Mouse (Mus musculus) forebrain, embryonic 14.5 days (tissue): ENCODE measurements at regions not wholly inside any gene's neighbourhood (a gene's known extent, or its start where the extent isn't known, plus 50 kb on each side); places are given as distances from the start of the nearest gene placed in this dataset.

Source experiments
- ATAC-seq: fragments of 200-750 bp; cut with Nextera tagmentation; 2 replicates; pipeline ENCODE4 v1.8.0; 2017; ENCODE audit warnings: mild to moderate bottlenecking, moderate library complexity
- DNase-seq: peaks from one replicate; pipeline ENCODE4 v3.0.0-alpha.2; 2015; ENCODE audit warnings: low spot score
- H3K27ac ChIP-seq: fragments of 300-500 bp; sonication (generic); 2 replicates; pipeline ENCODE4 v1.5.1; 2014; ENCODE audit warnings: low read depth, mild to moderate bottlenecking, control low read depth, low read length, moderate library complexity
- H3K27me3 ChIP-seq: fragments of 300-500 bp; sonication (generic); replicated peaks from 2 replicates; pipeline ENCODE4 v1.6.1; 2014; ENCODE audit warnings: low read length, control low read depth, mixed read lengths; ENCODE audit not compliant: control insufficient read depth, insufficient read depth
- H3K36me3 ChIP-seq: fragments of 300-500 bp; sonication (generic); 2 replicates; pipeline ENCODE4 v1.6.1; 2014; ENCODE audit warnings: low read length, control low read depth; ENCODE audit not compliant: control insufficient read depth, insufficient read depth
- H3K4me1 ChIP-seq: fragments of 300-500 bp; sonication (generic); 2 replicates; pipeline ENCODE4 v1.6.1; 2014; ENCODE audit warnings: antibody characterized with exemption, low read length, control low read depth; ENCODE audit not compliant: control insufficient read depth, insufficient read depth
- H3K4me2 ChIP-seq: fragments of 300-500 bp; sonication (generic); 2 replicates; pipeline ENCODE4 v1.6.1; 2014; ENCODE audit warnings: mild to moderate bottlenecking, control low read depth, low read length
- H3K4me3 ChIP-seq: fragments of 300-500 bp; sonication (generic); 2 replicates; pipeline ENCODE4 v1.5.1; 2014; ENCODE audit warnings: low read depth, low read length, control low read depth
- H3K9ac ChIP-seq: fragments of 300-500 bp; sonication (generic); 2 replicates; pipeline ENCODE4 v1.6.1; 2014; ENCODE audit warnings: mild to moderate bottlenecking, low read length, control low read depth, moderate library complexity
- H3K9me3 ChIP-seq: fragments of 300-500 bp; sonication (generic); replicated peaks from 2 replicates; pipeline ENCODE4 v1.6.1; 2016; ENCODE audit warnings: low read length, control low read depth, mixed read lengths; ENCODE audit not compliant: control insufficient read depth
- whole genome bisulfite sequencing: fragments of 180-500 bp; shearing (Covaris S2); extraction: QIAGEN DNeasy Blood & Tissue Kit; methylation state at CpG from one replicate; pipeline ENCODE4 v1.1.7; 2014; 5-methylcytosine and 5-hydroxymethylcytosine counted together

GRCm38 (mm10) chr2:51055339-51055738, 93.6 kb downstream of the Rnd3 start:
- ATAC-seq (no peak), DNase-seq (no peak)
- no peaks in the 10 kb centered on the region for H3K27me3 ChIP-seq
- H3K27ac ChIP-seq: no peak overlapping the region
- H3K9ac ChIP-seq: no peak overlapping the region
- no peaks in the 10 kb centered on the region for H3K9me3 ChIP-seq
- WGBS: 48% methylated on average over 3 of the region's 3 CpGs
- H3K4me1 ChIP-seq: no peaks in the 10 kb centered on the region; the same call in 1 of the 2 replicates
- no peaks in the 10 kb centered on the region for H3K36me3 ChIP-seq
- no peak overlapping the region for H3K4me2 ChIP-seq
- no peak overlapping the region for H3K4me3 ChIP-seq

DNA sequence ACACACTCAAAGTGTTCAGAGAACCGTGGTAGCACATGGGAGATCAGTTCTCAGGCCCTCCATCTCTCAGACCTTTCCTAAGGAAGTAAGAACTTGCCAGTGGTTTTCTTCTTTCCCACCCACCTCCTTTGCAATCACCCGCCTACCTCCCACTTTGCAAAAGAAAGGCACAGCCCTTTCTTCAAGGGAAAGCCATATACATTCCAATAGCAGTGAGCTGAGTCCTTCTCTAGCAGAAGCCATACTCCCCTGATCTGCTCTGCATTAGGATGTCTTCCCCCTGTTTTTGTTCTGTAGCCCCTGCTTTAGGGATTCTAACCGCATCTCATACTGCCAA, 99.1 kb downstream of the Rnd3 start:
- Histone ChIP-seq H3K4me2 (no peak overlapping the region), H3K9me3 (no peaks in the 10 kb centered on the region), H3K27me3 (no peaks in the 10 kb centered on the region), H3K9ac (no peak overlapping the region), H3K36me3 (no peaks in the 10 kb centered on the region), H3K4me3 (no peak overlapping the region), H3K27ac (no peak overlapping the region), H3K4me1 (peaks cover 4% of the 10 kb centered on the region; the same call in 1 of the 2 replicates)
- WGBS: 61% methylated on average over 3 of the region's 3 CpGs
- ATAC-seq (no peak), DNase-seq (no peak)

- H3K4me2 ChIP-seq: no peak overlapping the region
- no peak overlapping the region for H3K27ac ChIP-seq
- DNase-seq (peak; percentile 44), ATAC-seq (no peak)
- H3K4me3 ChIP-seq: no peak overlapping the region
- H3K27me3 ChIP-seq: no peaks in the 10 kb centered on the region
- peaks cover 4% of the 10 kb centered on the region; the same call in 1 of the 2 replicates for H3K4me1 ChIP-seq
- H3K9ac ChIP-seq: no peak overlapping the region
- 49% methylated on average over 8 of the region's 8 CpGs for WGBS
- H3K9me3 ChIP-seq: no peaks in the 10 kb centered on the region
- H3K36me3 ChIP-seq: no peaks in the 10 kb centered on the region
Measured at GRCm38 (mm10) chr2:51049101-51049833, 99.6 kb downstream of the Rnd3 start.

DNA sequence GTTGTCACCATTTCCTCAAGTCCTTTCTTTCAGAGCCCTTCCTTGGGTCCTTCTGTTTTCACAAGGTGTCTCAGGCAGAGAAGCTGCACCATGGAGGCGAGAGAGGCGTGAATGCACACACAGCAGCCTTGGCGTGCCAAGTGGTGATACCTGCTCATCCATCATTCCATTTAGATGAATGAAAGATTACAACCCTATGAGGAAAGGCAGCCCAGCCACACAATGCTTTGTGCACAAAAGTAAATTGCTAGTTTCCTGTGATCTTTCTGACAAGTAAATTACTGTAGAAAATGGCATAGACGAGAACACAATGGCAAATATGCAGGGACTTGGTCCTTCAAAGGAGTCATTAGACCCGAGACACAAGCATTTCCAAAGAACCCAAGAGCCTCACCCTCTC, 101.4 kb downstream of the Rnd3 start:
- Histone ChIP-seq H3K9me3 (no peaks in the 10 kb centered on the region), H3K36me3 (no peaks in the 10 kb centered on the region), H3K4me1 (peaks cover 4% of the 10 kb centered on the region; the same call in 1 of the 2 replicates), H3K27me3 (no peaks in the 10 kb centered on the region), H3K4me2 (no peak overlapping the region), H3K9ac (no peak overlapping the region), H3K4me3 (no peak overlapping the region), H3K27ac (no peak overlapping the region)
- 57% methylated on average over 5 of the region's 5 CpGs for WGBS
- DNase-seq (peak; percentile 65), ATAC-seq (peak; percentile 66)

DNA sequence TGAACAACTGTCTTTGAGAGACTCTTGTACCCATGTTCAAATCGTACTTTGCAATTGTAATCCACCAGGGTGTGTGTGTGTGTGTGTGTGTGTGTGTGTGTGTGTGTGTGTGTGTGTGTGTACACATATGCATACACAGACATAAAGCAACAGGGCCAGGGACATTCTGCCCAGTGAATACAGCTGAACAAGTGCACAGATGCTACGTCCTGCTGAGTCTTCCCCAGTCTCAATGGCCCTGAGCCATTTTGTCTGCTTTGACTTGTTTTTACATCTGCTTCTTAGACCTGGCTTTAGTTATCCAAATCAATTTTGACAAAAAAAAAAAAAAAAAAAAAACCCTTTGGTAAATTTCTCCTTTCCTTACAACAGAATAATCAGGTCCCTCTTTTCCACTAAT, 103.3 kb downstream of the Rnd3 start:
- peak; percentile 39 for DNase-seq

GRCm38 (mm10) chr2:51041101-51041500, 107.8 kb downstream of the Rnd3 start:
- Histone ChIP-seq H3K4me1 (peaks cover 19% of the 10 kb centered on the region), H3K9me3 (no peaks in the 10 kb centered on the region), H3K27me3 (no peaks in the 10 kb centered on the region), H3K36me3 (no peaks in the 10 kb centered on the region), H3K27ac (no peak overlapping the region), H3K4me3 (no peak overlapping the region), H3K9ac (no peak overlapping the region), H3K4me2 (no peak overlapping the region)
- 38% methylated on average over 7 of the region's 7 CpGs for WGBS
- DNase-seq: peak; percentile 33
- ATAC-seq: no peak

More for the DNA sequence above, 103.3 kb downstream of the Rnd3 start:
- H3K9me3 ChIP-seq: no peaks in the 10 kb centered on the region
- H3K4me2 ChIP-seq: no peak overlapping the region
- H3K4me3 ChIP-seq: no peak overlapping the region
- no peak overlapping the region for H3K9ac ChIP-seq
- no peak overlapping the region for H3K27ac ChIP-seq
- ATAC-seq: no peak
- H3K4me1 ChIP-seq: peaks cover 9% of the 10 kb centered on the region
- 52% methylated on average over 2 of the region's 2 CpGs for WGBS
- no peaks in the 10 kb centered on the region for H3K27me3 ChIP-seq
- H3K36me3 ChIP-seq: no peaks in the 10 kb centered on the region

- DNase-seq: peak; percentile 87
- ATAC-seq: peak; percentile 90
Measured at GRCm38 (mm10) chr2:51038685-51039084, 110.2 kb downstream of the Rnd3 start.

GRCm38 (mm10) chr2:51036995-51037394, 111.9 kb downstream of the Rnd3 start:
- 71% methylated on average over 5 of the region's 5 CpGs for WGBS
- Histone ChIP-seq H3K27ac (no peak overlapping the region), H3K4me1 (peaks cover 19% of the 10 kb centered on the region), H3K27me3 (no peaks in the 10 kb centered on the region), H3K36me3 (no peaks in the 10 kb centered on the region), H3K4me2 (no peak overlapping the region), H3K9me3 (no peaks in the 10 kb centered on the region), H3K4me3 (no peak overlapping the region), H3K9ac (no peak overlapping the region)
- ATAC-seq (no peak), DNase-seq (no peak)

More at GRCm38 (mm10) chr2:51038685-51039084, 110.2 kb downstream of the Rnd3 start:
- Histone ChIP-seq H3K4me1 (peaks cover 19% of the 10 kb centered on the region), H3K9ac (no peak overlapping the region), H3K9me3 (no peaks in the 10 kb centered on the region), H3K4me3 (no peak overlapping the region), H3K27ac (no peak overlapping the region), H3K27me3 (no peaks in the 10 kb centered on the region), H3K36me3 (no peaks in the 10 kb centered on the region), H3K4me2 (0 out of 2 replicates have a peak overlapping the region, but pooled peaks have one; percentile 7)
- 11% methylated on average over 6 of the region's 6 CpGs for WGBS

GRCm38 (mm10) chr2:51036190-51036755, 112.6 kb downstream of the Rnd3 start:
- WGBS: 71% methylated on average over 8 of the region's 8 CpGs
- Histone ChIP-seq H3K27me3 (no peaks in the 10 kb centered on the region), H3K4me3 (no peak overlapping the region), H3K9ac (no peak overlapping the region), H3K27ac (no peak overlapping the region), H3K4me2 (no peak overlapping the region), H3K36me3 (no peaks in the 10 kb centered on the region), H3K9me3 (no peaks in the 10 kb centered on the region), H3K4me1 (peaks cover 17% of the 10 kb centered on the region)
- ATAC-seq (no peak), DNase-seq (no peak)
